Mouse (Mus musculus): ENCODE measurements at regions not wholly inside any gene's neighbourhood (a gene's known extent, or its start where the extent isn't known, plus 50 kb on each side); places are given as distances from the start of the nearest gene placed in this dataset.

DNA sequence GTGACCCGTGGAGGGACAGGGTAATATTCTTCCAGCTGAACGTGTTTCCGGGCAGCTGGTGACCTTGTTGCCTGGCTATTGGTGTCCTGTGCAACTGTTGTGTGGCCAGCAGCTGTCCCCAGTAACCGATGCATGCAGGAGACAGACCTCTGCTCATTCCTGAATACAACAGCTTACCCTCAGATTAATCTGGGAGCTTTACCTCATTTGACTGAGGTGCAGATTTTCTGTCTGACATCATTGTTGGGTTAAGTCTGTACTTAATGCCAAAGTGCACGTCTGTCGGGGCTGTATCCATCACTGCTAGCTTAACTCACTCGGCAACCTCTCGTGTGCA is 119.6 kb upstream of the Mpp6 start:
- no peak for DNase-seq (ENCODE audit: low read depth)

DNA sequence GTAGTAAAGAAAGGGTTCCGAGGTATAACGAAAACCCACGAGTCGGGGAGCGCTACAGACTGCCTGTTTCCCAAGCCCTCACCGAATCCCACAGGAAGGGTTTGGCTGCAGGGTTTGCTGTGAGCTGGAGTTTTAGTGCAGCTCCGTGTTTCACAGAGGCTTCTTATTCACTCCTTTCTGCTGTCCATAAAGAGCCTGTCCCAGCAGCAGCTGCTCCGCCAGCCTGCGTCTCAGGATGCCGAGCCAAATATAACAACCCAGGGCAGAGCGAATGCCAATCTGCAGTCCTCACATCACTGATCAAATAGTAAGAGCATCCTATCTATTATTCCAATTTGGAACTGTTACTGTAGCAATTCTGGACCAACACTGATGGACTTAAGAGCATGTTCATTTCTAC is 110.7 kb upstream of the Mpp6 start:
- no peak for DNase-seq (ENCODE audit: low read depth)

DNA sequence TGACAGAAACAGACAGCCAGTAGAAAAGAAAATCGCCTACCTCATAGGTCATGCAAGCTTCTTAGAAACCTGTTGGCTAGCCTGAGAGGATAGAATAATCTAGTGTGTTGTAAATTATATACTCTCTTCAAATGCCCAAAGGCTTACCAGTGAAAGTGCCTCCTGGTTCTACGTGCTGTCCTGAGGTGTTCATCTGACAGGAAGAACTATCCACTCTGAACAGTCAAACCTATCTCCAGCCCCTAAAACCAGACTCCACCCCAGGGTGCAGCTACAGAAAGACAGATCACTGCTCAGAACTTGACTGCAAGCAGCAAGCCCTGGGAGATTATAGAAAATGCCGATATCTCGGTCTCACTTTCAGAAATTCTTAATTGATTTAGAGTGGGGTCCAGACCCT is 102.0 kb upstream of the Mpp6 start:
- DNase-seq (ENCODE audit: low read depth), result no peak

DNA sequence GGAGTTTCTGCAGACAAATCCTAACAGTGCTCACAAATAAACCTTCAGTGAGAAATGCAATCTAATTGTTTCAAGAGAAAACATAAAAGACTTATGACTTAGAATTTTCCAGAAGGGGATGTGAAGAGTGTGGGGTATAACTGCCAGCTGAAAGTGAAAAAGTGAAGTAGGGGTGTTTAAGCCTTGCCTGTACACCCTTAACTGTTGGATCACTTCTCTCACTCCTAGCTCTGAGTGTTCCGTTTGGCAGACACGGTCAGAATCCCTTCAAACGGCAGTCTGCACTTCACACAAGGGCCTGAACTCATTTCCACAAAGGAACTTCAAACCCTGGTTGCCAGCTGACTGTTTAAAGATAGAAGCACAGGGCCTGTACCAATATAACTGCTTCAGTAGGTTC is 101.2 kb upstream of the Mpp6 start:
- no peak for DNase-seq (ENCODE audit: low read depth)

DNA sequence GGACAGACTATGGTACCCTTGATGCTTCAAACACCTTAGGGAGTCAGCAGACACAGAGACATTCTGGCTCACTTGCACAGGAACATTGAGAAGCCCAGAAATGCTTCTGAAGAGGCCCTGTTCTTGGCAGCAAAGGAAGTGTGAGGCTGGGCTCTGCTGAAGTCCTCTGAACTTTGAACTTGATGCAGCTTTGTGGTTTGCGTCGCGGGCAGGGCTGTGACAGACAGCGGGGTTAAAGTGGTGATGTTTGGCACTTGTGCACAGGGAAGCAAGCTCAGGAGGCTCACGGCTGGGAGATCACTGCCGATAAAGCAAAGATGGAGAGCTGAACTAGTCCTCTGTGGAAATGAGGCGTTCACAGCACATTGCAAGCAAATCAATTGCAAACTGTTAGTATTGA is 100.7 kb upstream of the Mpp6 start:
- no peak for DNase-seq (ENCODE audit: low read depth)

DNA sequence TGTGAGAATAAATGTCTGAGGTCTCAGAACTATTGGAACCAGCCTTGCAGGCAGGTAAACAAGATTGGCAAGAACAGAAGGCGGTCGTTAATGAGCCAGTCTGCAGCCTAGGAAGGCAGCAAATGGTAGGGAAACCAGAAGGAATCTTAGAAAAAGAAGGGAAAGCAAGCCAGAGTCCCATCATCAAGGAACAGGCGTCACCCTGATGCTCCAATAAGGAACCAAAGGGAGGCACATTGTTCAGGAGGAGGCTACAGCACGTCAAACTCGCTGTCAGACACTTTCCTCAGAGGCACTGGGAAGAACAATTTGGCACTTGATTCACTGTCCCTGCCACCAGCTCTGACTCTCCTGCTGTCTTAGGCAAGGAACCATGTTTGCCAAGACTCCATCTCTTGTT is 100.2 kb upstream of the Mpp6 start:
- DNase-seq (ENCODE audit: low read depth), result no peak

DNA sequence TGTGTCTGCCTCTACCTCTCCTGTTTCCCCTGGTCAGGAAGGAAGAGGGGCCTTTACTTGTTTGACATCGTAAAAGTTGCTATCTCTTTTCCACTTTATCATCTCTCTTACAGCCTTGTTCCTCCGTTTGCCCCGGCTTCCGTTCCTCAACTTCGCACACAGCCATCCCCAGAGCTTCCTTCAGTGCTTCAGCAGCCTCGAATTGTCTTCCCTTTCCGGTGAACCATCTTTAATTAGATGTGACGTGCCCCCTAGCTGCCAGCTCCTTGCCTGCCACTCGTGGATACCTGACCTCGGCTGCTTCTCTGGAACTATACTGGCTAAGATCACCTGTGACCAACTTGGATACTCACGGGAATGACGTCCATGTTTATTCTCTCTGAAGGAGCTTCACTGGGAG is 99.0 kb upstream of the Mpp6 start:
- no peak for DNase-seq (ENCODE audit: low read depth)

DNA sequence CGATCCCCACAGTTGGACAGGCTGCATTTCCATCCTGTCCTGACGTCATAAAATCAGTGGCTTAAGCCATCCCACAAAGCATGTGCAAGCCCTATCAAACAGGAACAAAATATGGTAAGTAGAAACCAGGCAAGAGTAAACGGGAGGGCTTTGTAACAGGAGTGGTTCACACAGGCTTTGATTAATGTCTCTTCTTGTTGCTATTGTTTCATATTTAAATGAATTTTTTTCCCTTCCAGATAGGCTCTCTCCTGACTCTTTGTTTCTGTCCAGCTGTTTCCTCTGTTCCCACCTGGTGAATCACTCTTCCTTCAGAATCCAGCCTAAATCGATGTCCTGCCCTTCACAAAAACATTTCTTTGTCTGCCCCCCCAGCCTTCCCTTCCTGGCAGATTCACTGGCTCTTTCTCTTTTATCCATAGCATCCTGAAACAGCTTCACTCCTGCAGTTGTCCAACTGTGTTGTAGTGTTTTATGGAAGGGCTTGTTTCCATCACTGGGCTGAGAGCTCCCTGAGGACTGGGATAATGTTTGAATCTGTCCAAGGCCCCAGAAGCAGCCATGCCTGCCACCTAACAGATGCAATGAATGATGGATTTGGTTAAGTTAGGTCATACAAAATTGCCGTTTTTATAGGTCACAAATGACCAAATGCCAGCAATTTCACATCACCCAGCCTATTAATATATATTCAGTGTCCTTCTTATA is 98.1 kb upstream of the Mpp6 start:
- DNase-seq (ENCODE audit: low read depth), result no peak

DNA sequence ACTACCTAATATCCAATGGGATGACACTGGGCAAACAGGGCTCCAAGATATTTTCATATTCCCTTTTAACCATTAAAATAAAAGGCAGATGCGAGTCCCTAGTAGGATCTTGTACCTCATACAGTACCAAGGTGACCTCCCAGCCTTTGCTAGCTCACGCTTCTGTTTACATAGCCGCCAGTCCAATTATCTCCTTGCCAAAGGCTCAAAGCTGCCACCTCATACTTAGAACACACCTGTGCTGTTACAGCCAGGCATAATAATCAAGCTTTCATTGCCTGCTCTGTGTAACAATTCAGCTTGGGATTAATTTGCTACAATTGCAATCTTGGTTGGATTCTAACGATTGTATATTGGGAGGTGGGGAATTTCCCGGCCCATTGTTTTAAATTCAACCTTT is 97.0 kb upstream of the Mpp6 start:
- DNase-seq (ENCODE audit: low read depth), result no peak

DNA sequence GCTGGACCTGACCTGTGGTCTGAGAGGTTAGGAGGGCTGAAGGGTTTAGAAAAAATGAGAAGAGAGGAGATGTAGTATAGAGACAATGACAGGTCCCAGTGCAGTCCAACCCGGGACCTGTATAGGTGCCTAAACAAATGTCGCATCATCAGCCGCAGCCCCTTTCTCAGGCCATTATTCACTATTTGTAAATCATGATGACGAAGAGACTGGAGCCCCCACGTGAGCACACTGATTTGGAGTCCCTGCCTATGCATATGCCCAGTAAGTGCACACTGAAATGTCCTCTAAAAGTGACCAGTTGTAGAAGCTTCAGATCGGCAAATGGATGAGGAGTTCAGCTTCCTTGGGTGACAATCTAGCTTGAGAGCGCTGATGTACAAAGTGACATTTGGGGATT is 96.2 kb upstream of the Mpp6 start:
- no peak for DNase-seq (ENCODE audit: low read depth)

DNA sequence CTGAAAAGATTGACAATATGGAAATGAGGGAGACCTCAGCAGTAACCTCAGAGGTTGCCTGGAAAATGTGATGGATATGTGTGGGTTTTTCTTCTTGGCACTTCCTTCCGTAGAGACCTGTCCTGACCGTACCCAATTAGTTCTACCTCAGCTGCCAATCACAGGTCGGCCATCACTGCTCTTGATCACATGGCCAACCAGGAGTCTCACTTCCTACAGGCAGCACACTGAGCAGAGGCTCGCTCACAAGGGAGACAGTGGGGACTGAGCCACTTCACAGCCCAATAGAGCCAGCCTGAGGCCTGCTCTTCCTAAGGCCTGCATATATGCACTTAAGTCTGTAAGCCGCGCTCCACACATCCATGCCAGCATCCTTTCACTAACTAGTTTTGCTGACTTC is 82.1 kb upstream of the Mpp6 start:
- no peak for DNase-seq (ENCODE audit: low read depth)

DNA sequence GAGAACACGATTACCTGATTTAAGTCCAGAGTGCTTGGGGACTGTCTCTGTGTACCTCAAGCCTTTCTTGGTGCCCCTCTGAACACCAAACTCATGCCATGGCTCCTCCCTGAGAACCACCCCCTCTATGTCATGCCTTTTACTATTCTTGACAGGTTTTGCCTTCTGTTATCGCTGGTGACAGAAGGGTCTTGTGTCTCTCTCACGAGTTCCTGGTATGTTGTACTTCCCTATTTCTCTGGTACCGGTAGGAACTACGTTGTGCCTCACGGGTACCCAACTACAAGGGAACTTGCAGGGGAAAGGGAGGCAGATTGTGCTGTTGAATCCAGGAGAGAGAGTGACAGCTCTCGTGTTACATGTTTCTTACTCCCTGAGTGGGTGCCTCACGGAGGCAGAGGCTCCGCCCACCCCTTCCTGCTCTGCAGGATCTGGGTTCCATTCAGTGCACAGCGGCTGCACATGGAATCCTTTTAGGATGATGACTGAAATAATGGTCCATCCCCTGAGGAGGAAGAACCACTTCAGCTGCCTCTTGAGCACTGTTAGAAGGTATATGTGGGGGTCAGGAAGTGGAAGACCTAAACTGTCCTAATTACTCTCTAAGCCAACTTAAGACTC is 80.0 kb upstream of the Mpp6 start:
- DNase-seq (ENCODE audit: low read depth), result no peak

DNA sequence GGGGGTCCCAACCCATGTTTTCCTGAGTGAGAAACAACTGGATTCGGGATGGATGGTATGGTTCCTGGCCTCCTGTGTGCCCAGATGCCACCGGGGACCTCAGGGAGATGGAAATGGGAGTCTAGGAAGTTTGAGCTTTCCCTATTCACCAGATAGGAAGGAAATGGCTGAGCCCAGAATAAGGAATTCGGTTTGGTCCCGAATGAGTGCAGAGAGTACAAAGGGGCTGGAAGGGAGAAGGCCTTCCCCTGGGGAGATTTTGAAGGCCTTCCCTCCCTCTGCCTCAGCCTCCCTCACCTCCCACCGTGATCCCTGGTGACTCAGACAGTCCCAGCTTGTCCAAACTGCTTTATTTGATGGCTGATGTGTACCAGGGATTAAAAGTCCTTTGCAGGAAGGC is 78.7 kb upstream of the Mpp6 start:
- no peak for DNase-seq (ENCODE audit: low read depth)

DNA sequence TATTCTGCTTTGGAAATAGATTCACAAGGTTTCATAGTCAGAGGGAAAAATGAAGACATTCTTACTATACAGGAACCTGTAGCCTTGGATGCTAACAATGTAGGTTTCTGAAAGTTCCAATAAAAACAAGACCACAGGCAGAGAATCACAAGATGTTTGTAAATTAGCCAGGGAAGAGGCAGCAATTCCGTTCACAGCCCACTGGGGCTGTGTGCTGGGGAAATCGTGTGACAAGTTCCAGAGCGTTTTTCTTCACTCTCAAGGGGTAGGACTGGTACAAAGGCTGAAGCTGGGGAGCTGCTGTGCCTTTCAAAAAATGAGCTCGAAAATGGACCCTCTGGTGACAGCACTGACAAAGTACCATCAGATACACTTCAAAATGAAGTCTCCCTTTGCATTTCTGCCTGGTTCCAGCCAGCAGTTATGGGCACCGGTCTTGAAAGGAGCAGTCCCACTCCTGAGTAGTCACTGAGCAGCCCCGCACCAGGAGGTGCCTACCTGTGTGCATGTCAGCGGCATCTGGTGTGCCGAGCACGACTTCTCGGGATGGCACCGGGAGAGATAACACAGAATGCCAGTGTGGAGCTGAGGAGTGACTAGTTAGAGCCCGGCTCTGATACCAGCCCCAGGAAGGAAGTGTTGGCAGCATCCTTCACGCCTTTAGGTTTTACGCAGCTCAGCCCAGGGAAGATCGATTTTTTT is 77.0 kb upstream of the Mpp6 start:
- DNase-seq (ENCODE audit: low read depth), result no peak

DNA sequence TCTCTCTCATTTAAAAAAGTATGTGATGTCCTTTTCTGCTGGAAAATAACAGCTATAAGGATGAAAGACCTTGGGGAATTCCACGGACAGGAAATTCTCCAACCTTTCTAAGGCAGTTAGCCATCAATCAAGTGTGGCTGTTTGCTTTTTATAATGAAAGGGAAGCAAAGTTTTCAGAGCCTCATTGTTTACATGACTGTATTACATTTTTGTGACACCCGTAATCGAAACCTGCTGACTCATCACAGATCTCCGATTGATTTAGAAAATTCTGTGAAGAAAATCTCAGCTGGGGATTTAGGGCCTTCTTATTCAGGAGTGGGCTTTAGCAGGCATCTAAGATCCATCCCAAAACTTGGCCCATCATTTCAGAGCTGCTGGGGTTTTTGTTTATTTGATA is 72.4 kb upstream of the Mpp6 start:
- DNase-seq (ENCODE audit: low read depth), result no peak

DNA sequence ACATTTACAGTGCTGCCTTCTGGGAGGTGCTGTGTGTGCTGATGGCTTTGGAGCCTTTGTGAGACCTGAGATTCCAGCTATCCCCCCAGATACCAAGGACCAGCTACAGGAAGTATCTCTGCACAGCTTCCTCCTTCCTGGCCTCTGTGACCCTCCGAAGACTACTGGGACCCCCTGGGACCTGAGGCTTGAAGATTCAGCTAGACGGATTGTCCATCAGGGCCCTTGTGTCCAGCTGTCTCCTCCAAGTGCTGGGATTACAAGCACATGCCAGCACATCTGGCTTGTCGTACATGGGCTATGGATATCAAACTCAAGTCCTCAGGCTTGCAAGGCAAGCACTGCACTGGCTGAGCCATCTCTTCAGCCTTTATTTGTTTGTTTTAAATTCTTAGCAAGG is 71.7 kb upstream of the Mpp6 start:
- no peak for DNase-seq (ENCODE audit: low read depth)

DNA sequence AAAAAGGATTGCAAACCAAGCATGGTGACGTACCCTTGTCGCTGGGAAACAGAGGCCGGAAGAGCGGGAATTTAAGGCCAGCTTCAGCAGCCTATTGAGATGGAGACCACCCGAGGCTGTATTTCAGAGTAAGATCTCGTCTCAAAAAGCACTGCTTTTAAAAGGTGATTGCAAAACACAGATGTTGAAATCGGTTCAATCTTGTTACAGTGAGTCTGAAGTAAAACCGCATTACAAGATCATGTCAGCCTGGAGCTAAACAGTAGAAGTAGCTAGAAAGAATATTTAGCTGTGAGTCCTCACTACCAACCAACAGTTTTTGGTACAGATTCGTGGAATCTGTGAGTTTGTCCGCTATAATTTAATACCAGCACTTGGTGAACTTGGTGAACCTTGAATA is 69.0 kb upstream of the Mpp6 start:
- DNase-seq (ENCODE audit: low read depth), result peak; percentile 10

DNA sequence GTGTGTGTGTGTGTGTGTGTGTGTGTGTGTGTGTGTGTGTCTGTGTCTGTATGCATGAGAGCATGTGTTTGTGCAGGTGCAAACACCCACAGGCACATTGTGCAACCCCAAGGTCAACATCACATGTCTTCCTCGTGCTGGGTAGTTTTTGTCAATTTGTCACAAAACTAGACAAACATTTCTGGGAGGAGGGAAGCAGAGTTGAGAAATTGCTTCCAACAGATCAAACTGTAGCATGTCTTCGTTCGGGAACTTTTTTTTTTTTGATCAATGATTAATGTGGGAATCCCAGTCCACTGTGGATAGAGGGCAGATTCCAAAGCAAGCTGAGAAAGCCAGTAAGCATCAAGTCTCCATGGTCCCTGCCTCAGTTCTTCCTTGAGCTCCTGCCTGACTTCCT is 67.9 kb upstream of the Mpp6 start:
- DNase-seq (ENCODE audit: low read depth), result no peak

DNA sequence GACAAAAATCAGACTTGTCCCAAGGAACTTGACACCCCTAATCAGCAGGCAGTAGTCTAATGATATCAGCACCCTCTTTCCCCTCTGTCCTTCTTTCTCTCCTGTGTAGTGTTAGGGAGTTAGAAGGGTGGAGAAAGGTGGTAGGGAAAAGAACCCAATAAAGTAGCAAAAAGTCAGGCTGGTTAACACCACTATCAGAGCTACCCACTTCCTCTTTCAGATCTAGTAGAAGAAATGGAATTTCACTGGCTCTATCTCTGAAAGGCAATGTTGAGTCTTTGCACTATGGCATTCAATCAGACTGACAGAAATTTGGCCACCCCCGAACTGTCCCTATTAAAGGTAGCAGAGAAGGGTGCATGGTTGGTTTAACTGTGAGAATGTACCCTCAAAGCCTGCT is 65.9 kb upstream of the Mpp6 start:
- no peak for DNase-seq (ENCODE audit: low read depth)

DNA sequence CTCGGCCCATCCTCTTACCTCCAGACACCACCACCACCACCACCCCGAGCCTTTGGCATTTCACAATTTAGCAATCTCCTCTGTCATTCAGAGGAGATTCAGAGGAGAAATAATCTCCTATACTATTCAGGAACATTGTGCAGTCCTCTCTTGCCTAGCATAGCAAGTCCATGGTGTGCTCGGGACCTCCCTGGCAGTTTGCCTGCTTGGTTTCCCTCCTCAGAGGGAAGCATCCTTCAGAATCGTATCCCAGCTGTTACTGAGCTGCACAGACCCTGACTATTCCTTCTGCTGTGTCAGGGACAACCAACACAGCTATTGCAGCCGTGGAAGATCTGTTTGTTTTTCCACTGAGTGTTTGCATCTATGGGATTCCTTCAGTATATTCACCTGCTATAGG is 63.3 kb upstream of the Mpp6 start:
- no peak for DNase-seq (ENCODE audit: low read depth)

DNA sequence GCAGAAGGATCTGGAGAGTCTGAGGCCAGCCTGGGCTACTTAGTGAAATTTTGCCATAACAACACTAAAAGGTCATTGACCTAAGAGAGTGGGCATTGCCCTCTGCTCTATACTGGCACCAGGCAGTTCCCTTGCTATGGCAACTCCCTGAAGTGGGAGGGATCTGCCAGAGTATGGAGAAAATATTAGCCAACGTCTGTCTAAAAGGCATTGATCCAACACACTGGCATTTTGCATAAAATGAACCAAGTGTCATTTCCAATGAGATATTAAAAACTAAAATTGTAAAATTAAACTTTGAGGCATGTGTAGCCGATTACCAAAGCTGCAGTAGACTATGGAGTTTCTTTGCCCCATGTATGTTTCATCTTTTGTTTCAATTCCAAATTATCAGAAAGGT is 57.6 kb upstream of the Mpp6 start:
- no peak for DNase-seq (ENCODE audit: low read depth)

DNA sequence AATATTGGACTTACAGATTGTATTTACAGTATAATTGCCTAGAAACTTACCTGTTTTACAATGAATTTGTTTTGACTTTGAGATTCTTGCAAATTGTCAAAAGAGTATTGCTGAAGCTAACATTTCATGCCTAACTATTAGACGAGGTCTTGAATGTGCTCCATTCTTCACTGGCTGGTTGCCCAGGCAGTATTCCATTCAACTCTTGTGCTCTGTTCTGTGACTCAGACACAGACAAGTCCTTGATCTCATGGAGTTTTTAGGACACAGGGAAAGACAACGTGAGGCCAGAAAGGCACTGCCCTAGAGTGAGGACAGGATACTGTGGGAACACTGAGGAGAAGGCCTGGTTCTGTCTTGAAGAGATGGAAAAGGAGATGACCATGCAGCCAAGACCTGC is 57.0 kb upstream of the Mpp6 start:
- DNase-seq (ENCODE audit: low read depth), result no peak

DNA sequence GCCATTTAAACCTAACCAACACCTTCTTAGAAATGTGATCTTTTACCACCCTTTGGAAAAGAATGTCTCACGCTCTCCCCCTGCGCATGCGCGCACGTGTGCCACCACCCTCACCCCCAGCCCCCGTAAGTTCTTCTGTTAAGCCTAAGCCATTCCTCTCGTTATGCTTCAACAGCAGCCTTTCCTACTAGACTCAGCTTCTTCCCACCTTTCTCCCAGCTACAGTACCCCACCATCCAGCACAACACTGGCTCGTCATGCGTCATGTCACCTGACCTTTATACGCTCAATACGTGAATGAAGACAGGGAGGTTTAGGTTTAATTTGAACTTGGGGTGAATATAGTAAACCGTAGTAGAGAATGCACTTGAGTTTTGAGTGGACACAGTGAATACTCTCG is 55.8 kb upstream of the Mpp6 start:
- DNase-seq (ENCODE audit: low read depth), result no peak

DNA sequence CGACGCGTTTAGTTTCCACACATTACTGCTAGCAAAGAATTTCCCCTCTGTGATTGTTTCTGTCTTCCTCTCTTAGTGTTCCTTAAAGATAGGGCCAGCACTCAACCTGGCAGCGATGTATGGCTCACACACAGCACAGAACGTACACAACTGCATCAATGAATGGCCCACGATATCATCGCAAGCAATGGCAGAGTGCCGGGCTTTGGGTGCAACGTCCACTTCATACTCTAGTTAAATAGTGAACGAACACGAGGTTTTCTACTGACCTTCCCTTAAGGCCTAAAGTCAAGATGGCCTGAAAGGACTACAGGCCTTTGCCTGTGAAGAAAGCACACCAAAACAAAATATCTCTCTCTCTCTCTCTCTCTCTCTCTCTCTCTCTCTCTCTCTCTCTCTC is 51.4 kb upstream of the Mpp6 start:
- DNase-seq (ENCODE audit: low read depth), result no peak
